Mouse (Mus musculus) ES-Bruce4 (cell line): ENCODE results near the gene Plpp2.

ENCODE experiments used
- CTCF ChIP-seq: IDR thresholded peaks from one replicate; pipeline ENCODE4 v1.8.1; 2011; ENCODE audit warnings: low read depth, low read length
- POLR2A ChIP-seq: IDR thresholded peaks from one replicate; pipeline ENCODE4 v1.8.1; 2011; ENCODE audit warnings: low read length; ENCODE audit not compliant: insufficient read depth

DNA sequence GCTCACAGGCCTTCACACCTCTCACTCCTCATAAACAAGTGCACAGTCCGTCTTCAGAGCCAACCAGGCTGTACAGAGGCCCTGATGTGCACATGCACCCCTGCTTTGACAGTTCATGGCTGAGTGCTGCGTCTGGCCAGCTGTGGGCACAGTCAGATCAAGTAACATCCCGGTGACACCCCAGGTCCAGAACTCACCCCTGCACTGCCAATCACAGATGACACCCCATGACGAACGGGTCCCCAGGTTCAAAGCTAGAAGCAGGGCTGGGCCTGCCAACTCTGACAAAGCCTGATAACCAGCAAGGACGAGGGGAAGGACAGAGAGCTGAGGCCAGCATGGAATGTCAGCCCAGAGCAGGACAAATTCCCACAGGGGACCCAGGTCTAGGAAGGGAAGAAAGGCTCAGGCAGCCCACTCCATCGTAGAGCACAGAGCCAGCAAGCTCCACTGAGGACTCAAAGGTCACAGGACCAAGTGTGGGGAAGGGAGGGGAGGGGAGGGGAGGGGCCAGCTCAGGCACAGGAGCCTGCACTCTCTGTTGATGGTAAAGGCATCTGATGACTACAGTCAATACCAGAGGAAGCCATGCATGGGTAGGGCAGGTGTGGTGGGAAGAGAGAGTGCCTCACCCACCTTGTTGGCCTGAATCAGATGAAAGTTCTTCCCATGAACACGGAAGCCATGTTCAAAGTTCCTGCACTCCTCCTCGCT, 10.4 kb upstream of the Plpp2 start:
- TF ChIP-seq CTCF (no peak), POLR2A (no peak)
